Mouse (Mus musculus): ENCODE data around the gene Cyp4a31. TPM values are rescaled to one million over a fixed set of nuclear protein-coding genes. Genes with fewer than 3 reads are reported as not detected.
"Not testable (repeated sequence)": the region's sequence is repeated elsewhere in the genome, so short reads cannot be mapped to it uniquely, and the experiment has no call there.

The Cyp4a31 gene
- polyA plus RNA-seq, 1 experiment from 2014 or later = not detected

DNA sequence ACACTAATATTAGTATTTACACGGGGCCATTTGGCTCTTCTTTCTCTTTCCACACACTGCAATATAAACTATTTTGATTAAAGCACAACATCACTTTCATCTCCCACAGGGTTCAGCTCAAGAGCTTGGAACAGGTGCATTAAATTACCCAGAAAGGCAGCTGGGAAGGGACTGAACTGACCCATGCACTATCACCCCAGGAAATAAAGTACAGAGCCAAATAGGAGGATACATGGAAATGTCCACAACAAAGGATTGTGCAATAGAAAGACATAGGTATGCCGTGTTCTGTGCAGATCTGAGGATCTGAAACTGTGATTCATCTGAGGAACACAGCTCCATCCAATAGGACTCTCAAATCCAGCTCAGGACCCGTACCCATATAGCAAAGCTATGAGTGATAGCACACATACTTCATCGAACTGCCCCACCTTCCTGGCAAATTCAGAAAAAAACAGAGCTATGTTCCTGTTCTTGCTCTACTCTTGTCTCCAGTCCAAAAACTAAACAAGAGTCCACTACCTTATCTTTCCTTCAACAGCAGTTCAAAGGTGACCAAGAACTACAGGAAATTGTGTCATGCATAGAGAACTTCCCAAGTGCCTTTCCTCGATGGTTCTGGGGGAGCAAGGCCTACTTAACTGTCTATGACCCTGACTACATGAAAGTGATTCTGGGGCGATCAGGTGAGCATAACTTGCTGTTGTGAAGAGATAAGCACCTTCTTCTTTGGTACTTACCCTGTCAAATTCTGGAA is 1.2 kb downstream of the Cyp4a31 start:
- not testable (repeated sequence) for H3K27me3 ChIP-seq (replicated peaks); H3K4me1 ChIP-seq; ATAC-seq (ENCODE audit: extremely low read depth, insufficient number of reproducible peaks, low FRiP score, low TSS enrichment); H3K9me3 ChIP-seq; H3K27ac ChIP-seq (replicated peaks); H3K4me3 ChIP-seq; H3K36me3 ChIP-seq; H3K9ac ChIP-seq; H3K4me2 ChIP-seq
- WGBS = 53% methylated on average over 6 of the region's 6 CpGs

DNA sequence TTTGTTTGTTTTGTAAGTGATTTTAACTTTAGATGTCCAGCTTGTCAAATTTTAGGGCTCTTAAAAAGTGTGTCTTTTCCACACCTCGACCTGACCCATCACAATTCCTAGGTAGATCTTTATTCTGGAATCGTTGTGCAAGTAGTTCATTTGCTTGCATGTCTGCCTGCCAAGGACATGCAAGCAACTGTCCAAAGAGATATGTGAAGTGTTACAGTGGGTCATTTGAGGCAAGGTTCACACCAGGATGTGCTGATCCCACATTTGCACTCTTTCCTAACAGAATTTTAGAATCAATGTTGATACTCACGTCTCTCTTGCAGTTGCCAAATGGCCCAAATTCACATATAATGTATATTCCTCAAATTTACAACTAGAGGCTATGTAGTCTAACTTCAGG is 11.8 kb downstream of the Cyp4a31 start:
- Histone ChIP-seq H3K9me3 (no peaks in the 10 kb centered on the region), H3K27me3 (replicated peaks) (no peaks in the 10 kb centered on the region), H3K36me3 (no peaks in the 10 kb centered on the region), H3K4me3 (no peak overlapping the region), H3K27ac (replicated peaks) (no peak overlapping the region), H3K4me2 (no peak overlapping the region), H3K9ac (no peak overlapping the region), H3K4me1 (no peaks in the 10 kb centered on the region)
- no peak for ATAC-seq (ENCODE audit: extremely low read depth, insufficient number of reproducible peaks, low FRiP score, low TSS enrichment)
- WGBS = 62% methylated on average over 3 of the region's 3 CpGs

DNA sequence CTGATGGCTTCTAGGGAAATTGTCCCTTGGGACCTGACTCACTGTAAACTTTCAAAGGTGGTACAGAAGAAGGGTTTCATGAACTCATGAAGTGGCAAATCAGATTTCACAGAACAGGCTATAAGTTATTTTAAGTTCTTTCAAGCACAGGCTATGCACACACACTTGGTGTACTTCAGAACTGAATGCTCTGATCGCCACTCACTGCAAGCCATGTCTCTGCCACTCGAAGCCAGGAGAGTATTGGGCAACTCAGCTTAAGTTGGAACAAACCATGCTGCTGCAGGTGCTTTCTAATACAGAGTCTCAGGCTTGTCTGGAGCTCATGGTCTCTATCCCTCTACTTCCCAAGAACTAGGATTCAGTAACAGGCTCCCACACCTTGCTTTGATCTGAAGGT is 12.3 kb downstream of the Cyp4a31 start:
- Histone ChIP-seq H3K27me3 (replicated peaks) (no peaks in the 10 kb centered on the region), H3K4me1 (no peaks in the 10 kb centered on the region), H3K9ac (no peak overlapping the region), H3K27ac (replicated peaks) (no peak overlapping the region), H3K4me3 (no peak overlapping the region), H3K9me3 (no peaks in the 10 kb centered on the region), H3K36me3 (no peaks in the 10 kb centered on the region), H3K4me2 (no peak overlapping the region)
- ATAC-seq (ENCODE audit: extremely low read depth, insufficient number of reproducible peaks, low FRiP score, low TSS enrichment) = no peak
- WGBS = 67% methylated on average over 2 of the region's 2 CpGs

DNA sequence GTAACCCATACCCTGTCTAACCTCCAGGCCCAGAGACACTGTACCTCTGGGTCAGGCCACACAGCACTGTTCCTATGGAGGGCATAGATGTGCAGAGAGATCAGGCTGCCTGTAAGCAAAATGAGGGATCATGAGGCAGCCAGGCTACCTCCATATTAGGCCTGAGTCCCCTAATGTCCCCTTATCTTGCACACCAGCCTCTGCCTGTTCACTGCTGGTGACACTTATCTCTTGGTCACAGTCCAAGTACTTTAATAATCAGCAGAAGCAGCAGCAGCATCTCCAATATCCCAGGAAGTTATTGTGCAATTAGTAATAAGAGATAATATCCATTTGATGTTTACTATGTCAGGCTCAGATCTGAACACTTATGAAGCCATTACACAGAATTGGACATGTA is 19.6 kb downstream of the Cyp4a31 start:
- Histone ChIP-seq H3K4me2 (no peak overlapping the region), H3K4me1 (no peaks in the 10 kb centered on the region), H3K36me3 (no peaks in the 10 kb centered on the region), H3K9me3 (no peaks in the 10 kb centered on the region), H3K9ac (no peak overlapping the region), H3K27ac (replicated peaks) (no peak overlapping the region), H3K27me3 (replicated peaks) (no peaks in the 10 kb centered on the region), H3K4me3 (no peak overlapping the region)
- ATAC-seq (ENCODE audit: extremely low read depth, insufficient number of reproducible peaks, low FRiP score, low TSS enrichment) = no peak

DNA sequence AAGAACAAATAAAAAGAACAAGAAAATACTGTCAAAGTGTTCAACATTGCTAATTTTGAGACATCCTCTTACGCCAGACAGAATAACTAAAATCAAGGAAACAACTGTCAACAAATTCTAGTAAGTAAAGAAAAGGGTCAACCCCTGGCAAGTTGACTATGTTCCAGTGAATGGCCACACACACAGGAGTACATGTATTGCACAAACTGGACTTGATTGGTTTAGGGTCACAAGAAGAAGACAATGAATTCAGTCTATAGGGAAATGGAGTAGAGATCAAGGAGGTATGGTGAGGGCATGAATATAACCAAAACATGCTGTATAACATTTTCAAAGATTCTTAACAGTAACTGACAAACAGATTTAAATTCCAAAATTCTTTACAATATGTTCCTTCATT is 32.9 kb downstream of the Cyp4a31 start:
- Histone ChIP-seq H3K27me3 (replicated peaks) (no peaks in the 10 kb centered on the region), H3K9ac (no peak overlapping the region), H3K4me1 (no peaks in the 10 kb centered on the region), H3K27ac (replicated peaks) (no peak overlapping the region), H3K36me3 (no peaks in the 10 kb centered on the region), H3K9me3 (no peaks in the 10 kb centered on the region), H3K4me3 (no peak overlapping the region), H3K4me2 (no peak overlapping the region)
- no peak for ATAC-seq (ENCODE audit: extremely low read depth, insufficient number of reproducible peaks, low FRiP score, low TSS enrichment)
- WGBS = 68% methylated on average over 1 of the region's 1 CpGs

DNA sequence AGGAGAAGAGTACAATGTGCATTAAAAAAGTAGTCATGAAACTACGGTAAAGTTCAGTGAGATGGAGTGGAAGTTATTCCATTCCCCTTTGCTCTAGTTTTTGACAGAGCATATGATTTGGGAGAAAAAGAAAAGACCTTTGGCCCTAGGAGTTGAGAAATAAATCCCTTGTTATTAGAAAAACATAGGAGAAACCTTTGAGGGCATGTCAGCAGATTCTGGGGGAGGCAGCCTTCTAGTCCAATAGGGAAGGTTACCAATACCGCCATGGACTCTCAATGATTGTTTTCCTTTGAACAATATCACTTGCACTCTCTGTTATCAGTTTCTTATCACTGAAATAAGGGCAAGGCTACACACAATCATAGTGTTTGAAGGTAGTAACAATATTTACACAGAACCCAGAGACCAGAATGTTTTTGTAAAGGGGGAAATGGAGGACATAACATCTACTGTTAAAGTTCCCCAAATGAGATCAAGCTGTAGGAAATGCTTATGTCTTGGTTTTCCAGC is 33.4 kb downstream of the Cyp4a31 start:
- 58% methylated on average over 2 of the region's 2 CpGs for WGBS
- Histone ChIP-seq H3K4me1 (no peaks in the 10 kb centered on the region), H3K9me3 (no peaks in the 10 kb centered on the region), H3K27ac (replicated peaks) (no peak overlapping the region), H3K9ac (no peak overlapping the region), H3K4me2 (no peak overlapping the region), H3K36me3 (no peaks in the 10 kb centered on the region), H3K27me3 (replicated peaks) (no peaks in the 10 kb centered on the region), H3K4me3 (no peak overlapping the region)
- ATAC-seq (ENCODE audit: extremely low read depth, insufficient number of reproducible peaks, low FRiP score, low TSS enrichment) = no peak

DNA sequence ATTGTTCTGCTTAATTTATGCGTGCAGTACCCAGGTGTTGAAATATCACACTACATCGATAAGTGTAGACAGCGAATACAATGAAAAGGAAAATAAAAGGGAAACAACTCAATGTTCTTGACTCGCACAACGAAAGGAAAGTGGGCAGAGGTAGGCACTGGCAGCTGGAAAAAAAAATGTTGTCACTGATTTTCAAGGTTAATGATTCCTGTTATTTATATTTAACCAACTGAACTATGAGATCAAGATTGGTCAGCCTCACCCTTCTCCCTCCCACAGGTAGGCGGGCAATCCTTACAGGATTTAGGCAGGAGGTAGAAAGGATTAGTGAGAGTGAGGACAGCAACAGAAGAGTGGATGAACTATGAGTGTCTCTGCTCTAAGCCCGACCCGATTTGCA is 37.2 kb downstream of the Cyp4a31 start, which contains the start of gene Cyp4a32:
Gene Cyp4a32, plus strand, starts transcription at position 359 of the 400 bp plus-strand sequence.
- not testable (repeated sequence) for ATAC-seq (ENCODE audit: extremely low read depth, insufficient number of reproducible peaks, low FRiP score, low TSS enrichment)
- 80% methylated on average over 8 of the region's 8 CpGs for WGBS

DNA sequence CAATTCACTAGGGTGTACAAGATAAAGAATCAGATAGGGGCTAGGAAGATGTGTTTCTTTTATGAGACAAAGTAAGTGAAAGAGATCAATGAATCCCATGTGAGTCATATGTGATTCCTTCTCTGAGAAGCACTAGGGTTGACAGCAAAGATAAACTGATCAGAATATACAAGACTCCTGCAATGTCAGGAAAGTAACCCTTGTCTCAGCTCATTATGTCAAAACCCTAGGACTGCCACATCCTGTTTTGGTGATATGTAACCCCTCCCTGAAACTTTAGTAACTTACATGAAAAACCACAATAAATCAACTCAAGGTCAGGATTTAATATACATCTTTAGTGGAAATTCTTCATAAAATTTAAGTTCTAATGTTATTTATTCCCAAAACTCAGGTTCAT is 50.6 kb downstream of the Cyp4a31 start:
- no peaks in the 10 kb centered on the region for H3K4me1 ChIP-seq
- no peak overlapping the region for H3K27ac ChIP-seq (replicated peaks)
- no peak overlapping the region for H3K4me2 ChIP-seq
- H3K4me3 ChIP-seq = no peak overlapping the region
- H3K36me3 ChIP-seq = no peaks in the 10 kb centered on the region
- H3K9ac ChIP-seq = no peak overlapping the region
- H3K27me3 ChIP-seq (replicated peaks) = no peaks in the 10 kb centered on the region
- no peaks in the 10 kb centered on the region for H3K9me3 ChIP-seq
- ATAC-seq (ENCODE audit: extremely low read depth, insufficient number of reproducible peaks, low FRiP score, low TSS enrichment) = no peak

More for the DNA sequence above, 37.2 kb downstream of the Cyp4a31 start, which contains the start of gene Cyp4a32:
- not testable (repeated sequence) for H3K4me2 ChIP-seq; H3K4me3 ChIP-seq; H3K9me3 ChIP-seq; H3K4me1 ChIP-seq; H3K36me3 ChIP-seq; H3K27ac ChIP-seq (replicated peaks); H3K9ac ChIP-seq; H3K27me3 ChIP-seq (replicated peaks)

DNA sequence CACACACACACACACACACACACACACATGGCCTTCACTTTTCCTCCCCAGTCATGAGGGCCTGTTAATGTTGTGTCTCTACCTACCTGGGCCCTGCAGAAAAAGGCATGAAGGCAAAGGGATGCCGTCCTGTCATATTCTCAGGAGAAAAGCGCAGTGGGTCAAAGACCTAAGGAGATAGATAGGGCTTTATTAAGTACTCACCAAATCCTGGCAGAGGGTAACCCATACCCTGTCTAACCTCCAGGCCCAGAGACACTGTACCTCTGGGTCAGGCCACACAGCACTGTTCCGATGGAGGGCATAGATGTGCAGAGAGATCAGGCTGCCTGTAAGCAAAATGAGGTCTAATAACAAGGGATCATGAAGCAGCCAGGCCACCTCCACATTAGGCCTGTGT is 62.1 kb downstream of the Cyp4a31 start:
- H3K9ac ChIP-seq; H3K27ac ChIP-seq (replicated peaks); H3K4me1 ChIP-seq; ATAC-seq (ENCODE audit: extremely low read depth, insufficient number of reproducible peaks, low FRiP score, low TSS enrichment); H3K36me3 ChIP-seq; H3K4me3 ChIP-seq; H3K9me3 ChIP-seq; H3K27me3 ChIP-seq (replicated peaks); H3K4me2 ChIP-seq: not testable (repeated sequence)
- WGBS = 89% methylated on average over 2 of the region's 3 CpGs

Other genes starting within 250 kb of the Cyp4a31 start
- not detected in 2 replicates for gene Cyp4a12b, start 152.0 kb upstream of the Cyp4a31 start, polyA plus RNA-seq (2015; fragmentation: Nextera tagmentation; extraction: Ambion mirVana)
- gene Cyp4a30b, start 111.0 kb upstream of the Cyp4a31 start, polyA plus RNA-seq (2015; fragmentation: Nextera tagmentation; extraction: Ambion mirVana) = not detected in 2 replicates
- gene Cyp4a14, start 67.5 kb upstream of the Cyp4a31 start, polyA plus RNA-seq (2015; fragmentation: Nextera tagmentation; extraction: Ambion mirVana) = not detected in 2 replicates
- not detected in 2 replicates for gene Cyp4a10, start 45.4 kb upstream of the Cyp4a31 start, polyA plus RNA-seq (2015; fragmentation: Nextera tagmentation; extraction: Ambion mirVana)
- gene Cyp4a32, start 37.3 kb downstream of the Cyp4a31 start, polyA plus RNA-seq (2015; fragmentation: Nextera tagmentation; extraction: Ambion mirVana) = not detected in 2 replicates
- gene Cyp4b1, start 84.1 kb downstream of the Cyp4a31 start, polyA plus RNA-seq (2015; fragmentation: Nextera tagmentation; extraction: Ambion mirVana) = 1.2 and 2.0 TPM in 2 replicates
- gene Efcab14, start 174.1 kb downstream of the Cyp4a31 start, polyA plus RNA-seq (2015; fragmentation: Nextera tagmentation; extraction: Ambion mirVana) = 23.6 and 25.5 TPM in 2 replicates
- 0.19 TPM in 1 of 2 replicates, not detected in the other for gene Tex38, start 217.4 kb downstream of the Cyp4a31 start, polyA plus RNA-seq (2015; fragmentation: Nextera tagmentation; extraction: Ambion mirVana)
- gene Atpaf1, start 221.2 kb downstream of the Cyp4a31 start, polyA plus RNA-seq (2015; fragmentation: Nextera tagmentation; extraction: Ambion mirVana) = 54.5 and 63.2 TPM in 2 replicates